Mouse (Mus musculus): Measurements from ENCODE around the gene Rtel1. TPM values are rescaled to one million over a fixed set of nuclear protein-coding genes. Genes with fewer than 3 reads are reported as not detected.

The Rtel1 gene
- total RNA-seq, 1 experiment from 2014 or later, result 56.7 TPM

DNA sequence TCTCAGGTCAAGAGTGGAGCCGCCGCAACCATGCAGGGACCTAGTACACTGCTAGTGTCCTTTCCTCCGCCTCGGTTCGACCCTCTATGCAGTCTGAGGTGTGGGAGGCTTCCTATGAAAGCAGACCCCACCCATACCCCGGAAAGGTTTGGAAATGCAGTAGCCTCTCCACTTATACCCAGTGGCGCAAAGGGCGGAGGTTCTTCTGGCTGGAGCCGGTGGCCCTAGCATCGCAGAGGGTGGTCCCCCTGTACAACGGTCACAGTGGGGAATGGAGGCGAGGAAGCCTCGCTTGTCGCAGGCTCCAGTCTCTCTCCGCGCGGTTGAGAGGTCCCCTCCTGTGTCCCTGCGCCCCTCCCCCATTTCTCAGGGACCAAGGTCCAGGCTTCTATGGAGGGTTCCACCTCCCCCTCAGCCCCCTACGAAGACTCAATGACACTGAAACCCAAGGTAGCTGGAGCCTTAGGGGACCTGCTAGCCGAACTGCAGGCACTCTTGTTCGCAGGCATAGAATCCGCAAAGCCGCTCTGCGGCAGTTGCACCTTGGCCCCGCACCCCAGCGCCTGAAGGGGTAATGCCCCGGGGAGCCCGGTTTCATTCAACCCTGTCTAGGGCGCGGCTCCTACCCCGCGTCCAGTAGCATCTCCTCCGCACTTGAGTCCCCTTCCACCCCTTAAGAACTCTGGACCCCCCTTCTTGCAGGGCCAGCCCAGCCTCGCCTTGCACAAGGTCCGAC lies 6.0 kb upstream of the Rtel1 start:
- ATAC-seq (replicated peaks in 1 of 2; ENCODE audit: insufficient read depth in 1 of 2, low FRiP score in 2 of 2, low TSS enrichment in 1 of 2, low read depth in 1 of 2, poor library complexity in 2 of 2, severe bottlenecking in 2 of 2), result peak in 1 of 2 experiments; percentile 37; a peak in 2 of 4 replicates

DNA sequence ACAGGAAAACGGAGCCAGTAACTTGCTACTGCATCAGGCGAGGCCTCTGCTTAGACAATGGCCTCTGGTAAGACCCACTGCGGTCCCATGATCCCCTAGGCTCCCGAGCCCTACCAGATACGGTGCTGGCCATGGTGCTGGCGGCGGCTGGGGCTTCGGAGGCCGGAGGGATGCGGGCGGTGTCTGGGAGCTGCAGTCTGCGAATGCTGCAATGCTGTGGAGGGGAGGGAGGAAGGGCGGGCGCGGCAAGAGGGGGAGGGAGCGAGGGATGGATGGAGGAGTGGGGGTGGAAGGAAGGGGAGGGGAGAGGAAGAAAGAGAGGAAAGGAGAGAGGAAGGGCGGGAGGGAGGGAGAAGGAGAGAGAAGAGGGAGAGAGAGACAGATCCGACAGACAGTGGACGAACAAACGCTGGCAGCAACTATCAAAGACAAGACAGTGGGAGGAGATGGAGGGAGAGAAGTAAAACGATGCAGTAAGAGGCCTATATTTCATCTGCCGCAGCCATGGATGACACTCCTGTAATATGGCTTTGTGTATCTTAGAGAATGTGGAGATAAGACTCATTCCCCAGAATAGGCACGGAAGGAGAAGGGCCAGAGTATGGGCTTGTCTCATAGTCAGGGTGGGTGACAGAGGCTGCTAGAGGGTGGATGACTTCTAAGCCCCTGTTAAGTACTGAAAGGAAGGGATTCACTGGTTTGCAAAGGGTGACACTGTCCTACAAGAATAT lies 5.3 kb upstream of the Rtel1 start, which contains the start of gene Stmn3:
TSS of gene Stmn3 (minus strand) at position 421 of the 731 bp plus-strand sequence.
- peak; percentile 71 to 97 for ATAC-seq (replicated peaks in 1 of 2; ENCODE audit: insufficient read depth in 1 of 2, low FRiP score in 2 of 2, low TSS enrichment in 1 of 2, low read depth in 1 of 2, poor library complexity in 2 of 2, severe bottlenecking in 2 of 2)

DNA sequence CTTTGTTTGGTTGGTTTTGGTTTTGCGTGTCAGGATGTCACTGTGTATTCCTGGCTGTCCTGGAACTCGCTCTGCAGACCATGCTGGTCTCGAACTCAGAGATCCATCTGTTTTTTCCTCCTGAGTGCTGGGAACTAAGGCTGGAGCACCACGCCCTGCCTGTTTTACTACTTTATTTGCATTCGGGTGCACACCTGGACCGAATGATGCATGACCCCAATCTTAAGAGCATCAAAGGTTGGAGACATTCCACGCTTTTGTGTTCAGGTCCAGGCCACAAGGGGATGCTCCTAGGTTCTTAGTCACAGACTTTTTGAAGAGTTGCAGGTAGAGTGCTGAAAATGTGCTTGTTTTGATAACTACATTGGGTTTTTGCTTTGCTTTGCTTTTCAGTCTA lies 562 bp downstream of the Rtel1 start:
- ATAC-seq (replicated peaks in 1 of 2; ENCODE audit: insufficient read depth in 1 of 2, low FRiP score in 2 of 2, low TSS enrichment in 1 of 2, low read depth in 1 of 2, poor library complexity in 2 of 2, severe bottlenecking in 2 of 2), result no peak

DNA sequence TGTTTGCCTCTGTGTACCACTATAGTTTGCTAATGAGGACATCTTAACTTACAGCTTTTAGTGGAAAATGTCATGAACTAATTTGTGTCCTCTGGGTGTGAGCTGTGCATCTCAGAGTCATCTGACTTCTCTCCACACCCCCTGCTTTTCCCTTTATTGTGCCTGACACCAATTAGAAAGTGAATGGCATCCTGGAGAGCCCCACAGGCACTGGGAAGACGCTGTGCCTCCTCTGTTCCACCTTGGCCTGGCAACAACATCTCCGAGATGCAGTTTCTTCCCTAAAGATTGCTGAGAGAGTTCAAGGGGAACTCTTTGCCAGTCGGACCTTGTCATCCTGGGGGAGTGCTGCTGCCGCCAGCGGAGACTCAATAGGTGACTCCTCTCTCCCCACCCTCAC lies 2.6 kb downstream of the Rtel1 start:
- no peak for ATAC-seq (replicated peaks in 1 of 2; ENCODE audit: insufficient read depth in 1 of 2, low FRiP score in 2 of 2, low TSS enrichment in 1 of 2, low read depth in 1 of 2, poor library complexity in 2 of 2, severe bottlenecking in 2 of 2)

DNA sequence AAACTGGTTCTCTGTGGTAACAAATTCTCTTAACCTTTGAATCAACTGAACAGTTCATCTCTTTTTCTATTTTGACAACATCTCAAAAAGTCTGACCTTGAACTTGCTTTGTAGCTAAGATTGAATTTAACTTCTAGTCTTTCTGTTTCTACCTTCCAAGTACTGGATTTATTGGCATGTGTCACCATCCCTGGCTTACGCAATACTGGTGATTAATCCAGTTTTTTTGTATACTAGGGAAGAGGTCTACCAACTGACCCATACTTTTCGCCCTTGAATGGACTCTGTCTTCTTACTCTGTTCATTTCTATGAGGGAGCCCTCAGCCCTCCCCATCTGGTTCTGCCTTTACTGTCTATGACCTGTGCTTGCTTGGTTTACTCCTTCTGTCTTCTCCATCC lies 6.6 kb downstream of the Rtel1 start:
- no peak for ATAC-seq (replicated peaks in 1 of 2; ENCODE audit: insufficient read depth in 1 of 2, low FRiP score in 2 of 2, low TSS enrichment in 1 of 2, low read depth in 1 of 2, poor library complexity in 2 of 2, severe bottlenecking in 2 of 2)

DNA sequence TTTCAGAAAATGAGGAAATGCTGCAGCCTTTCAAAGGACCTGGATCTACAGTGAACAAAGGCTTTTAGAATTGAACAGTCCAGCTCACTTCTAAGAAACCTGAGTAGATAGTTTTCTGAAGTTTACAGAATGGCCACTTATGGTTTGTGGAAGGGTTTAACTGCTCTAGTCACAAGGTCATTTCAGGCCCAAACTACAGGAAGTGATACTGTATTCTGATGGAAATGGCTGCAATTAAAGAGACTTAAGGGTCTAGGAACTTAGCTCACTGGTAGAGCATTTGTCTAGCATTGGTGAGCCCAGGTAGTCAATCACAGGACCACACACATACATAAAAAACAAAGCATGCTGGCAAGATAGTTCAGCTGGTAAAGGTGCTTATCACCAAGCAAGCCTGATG lies 13.0 kb downstream of the Rtel1 start:
- no peak for ATAC-seq (replicated peaks in 1 of 2; ENCODE audit: insufficient read depth in 1 of 2, low FRiP score in 2 of 2, low TSS enrichment in 1 of 2, low read depth in 1 of 2, poor library complexity in 2 of 2, severe bottlenecking in 2 of 2)

DNA sequence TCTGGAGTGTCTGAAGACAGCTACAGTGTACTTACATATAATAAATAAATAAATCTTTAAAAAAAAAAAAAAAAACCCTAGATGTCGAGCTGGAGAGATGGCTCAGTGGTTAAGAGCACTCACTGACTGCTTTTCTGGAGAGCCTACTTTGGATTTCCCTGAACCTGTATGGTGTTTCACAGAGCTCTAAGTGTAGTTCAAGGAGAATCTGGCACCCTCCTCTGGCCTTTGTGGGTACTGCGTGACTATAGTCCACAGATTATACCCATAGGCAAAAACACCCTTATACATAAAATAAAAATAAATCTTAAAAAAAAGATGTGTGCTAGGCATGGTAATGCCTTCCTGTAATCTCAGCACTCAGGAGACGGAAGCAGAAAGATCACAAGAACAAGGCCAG lies 14.5 kb downstream of the Rtel1 start:
- peak; percentile 81 to 92 for ATAC-seq (replicated peaks in 1 of 2; ENCODE audit: insufficient read depth in 1 of 2, low FRiP score in 2 of 2, low TSS enrichment in 1 of 2, low read depth in 1 of 2, poor library complexity in 2 of 2, severe bottlenecking in 2 of 2)

DNA sequence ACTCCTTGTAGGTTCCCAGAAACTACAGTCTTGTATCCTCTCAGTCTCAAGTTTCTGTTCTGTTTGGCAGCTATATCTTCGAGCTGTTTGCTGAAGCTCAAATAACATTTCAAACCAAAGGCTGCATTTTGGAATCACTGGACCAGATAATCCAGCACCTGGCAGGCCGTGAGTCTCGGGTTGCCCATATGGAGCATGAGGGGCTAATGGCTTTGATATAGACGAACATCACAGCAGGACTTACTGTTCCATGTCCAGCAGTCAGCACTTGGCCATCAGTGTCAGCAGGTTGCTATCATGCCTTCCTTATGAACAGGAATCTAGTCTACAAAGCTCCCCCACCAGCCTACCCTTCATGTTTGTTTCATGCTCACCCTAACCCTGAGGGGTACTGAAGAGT lies 20.9 kb downstream of the Rtel1 start:
- no peak for ATAC-seq (replicated peaks in 1 of 2; ENCODE audit: insufficient read depth in 1 of 2, low FRiP score in 2 of 2, low TSS enrichment in 1 of 2, low read depth in 1 of 2, poor library complexity in 2 of 2, severe bottlenecking in 2 of 2)

DNA sequence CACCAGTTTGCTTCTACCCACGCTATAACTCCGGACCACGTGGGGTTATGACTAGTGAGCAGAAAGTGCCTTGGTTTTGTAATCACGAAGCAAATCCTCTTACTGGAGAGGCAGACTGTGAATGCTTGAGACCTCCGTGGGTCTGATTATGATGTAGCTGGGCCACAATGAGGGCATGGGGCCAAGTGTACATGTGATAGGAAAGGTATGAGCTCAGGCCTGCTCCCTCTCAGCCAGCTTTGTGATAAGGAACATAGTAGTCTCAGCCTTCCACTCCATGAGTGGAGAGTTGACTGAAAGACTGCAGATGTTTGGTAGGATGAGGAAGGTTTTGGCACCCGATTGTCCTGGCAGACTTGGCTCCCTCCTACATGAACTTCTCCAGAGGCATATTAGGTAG lies 23.2 kb downstream of the Rtel1 start:
- ATAC-seq (replicated peaks in 1 of 2; ENCODE audit: insufficient read depth in 1 of 2, low FRiP score in 2 of 2, low TSS enrichment in 1 of 2, low read depth in 1 of 2, poor library complexity in 2 of 2, severe bottlenecking in 2 of 2), result no peak

DNA sequence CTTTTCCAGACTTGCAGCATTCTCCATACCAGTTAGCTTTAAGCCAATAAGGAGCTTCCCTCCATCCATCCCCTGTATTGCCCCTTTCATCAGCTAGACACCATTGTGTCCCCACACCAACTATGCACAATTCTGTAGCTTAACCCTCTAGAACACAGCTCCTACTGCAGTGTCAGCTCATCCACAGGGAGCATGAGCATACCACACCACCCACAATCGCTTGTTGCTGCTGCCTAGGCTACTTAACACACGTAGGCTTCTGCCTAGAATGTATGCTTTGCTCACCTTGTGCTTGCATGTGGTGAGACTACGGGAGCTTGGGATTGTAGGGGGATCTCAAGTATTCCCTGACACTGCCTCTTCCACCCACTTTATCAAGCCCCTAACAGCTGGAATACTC lies 37.2 kb downstream of the Rtel1 start:
- ATAC-seq (replicated peaks in 1 of 2; ENCODE audit: insufficient read depth in 1 of 2, low FRiP score in 2 of 2, low TSS enrichment in 1 of 2, low read depth in 1 of 2, poor library complexity in 2 of 2, severe bottlenecking in 2 of 2), result no peak

DNA sequence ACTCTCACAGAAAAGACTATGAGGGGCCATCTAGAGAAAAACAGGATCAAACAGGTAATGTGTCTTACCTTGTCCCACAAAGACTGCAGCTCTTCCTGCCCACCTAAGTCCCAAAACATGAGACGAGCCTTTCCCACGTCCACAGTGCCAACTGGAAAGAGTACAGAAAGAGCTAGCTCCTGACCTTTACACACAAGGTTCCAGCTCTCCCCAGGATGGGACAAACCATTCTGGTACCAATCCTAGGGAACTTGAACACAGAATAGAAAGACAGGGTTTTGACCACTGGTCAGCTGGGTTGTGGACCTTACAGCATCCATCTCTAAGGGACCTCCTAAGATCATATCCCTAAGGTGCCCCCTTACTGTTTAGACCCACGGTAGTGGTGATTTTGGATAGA lies 44.4 kb downstream of the Rtel1 start:
- no peak for ATAC-seq (replicated peaks in 1 of 2; ENCODE audit: insufficient read depth in 1 of 2, low FRiP score in 2 of 2, low TSS enrichment in 1 of 2, low read depth in 1 of 2, poor library complexity in 2 of 2, severe bottlenecking in 2 of 2)

DNA sequence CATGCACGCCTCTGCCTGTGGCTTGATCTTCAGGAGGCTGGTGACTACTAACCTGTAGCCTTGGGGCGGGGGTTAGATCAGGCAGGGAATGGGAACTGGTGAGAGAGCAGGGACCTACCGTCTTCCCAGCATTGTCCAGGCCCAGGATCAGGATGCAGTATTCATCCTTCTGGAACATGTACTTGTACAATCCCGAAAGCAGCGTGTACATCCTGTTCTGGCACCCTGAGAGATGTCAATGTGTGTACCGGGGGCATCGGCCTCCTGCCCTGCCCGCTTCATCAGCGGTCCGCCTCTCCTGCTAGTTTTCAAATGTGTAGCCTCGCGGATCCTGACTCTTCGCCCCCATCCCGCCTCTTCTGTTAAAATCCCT lies 44.9 kb downstream of the Rtel1 start:
- no peak for ATAC-seq (replicated peaks in 1 of 2; ENCODE audit: insufficient read depth in 1 of 2, low FRiP score in 2 of 2, low TSS enrichment in 1 of 2, low read depth in 1 of 2, poor library complexity in 2 of 2, severe bottlenecking in 2 of 2)

DNA sequence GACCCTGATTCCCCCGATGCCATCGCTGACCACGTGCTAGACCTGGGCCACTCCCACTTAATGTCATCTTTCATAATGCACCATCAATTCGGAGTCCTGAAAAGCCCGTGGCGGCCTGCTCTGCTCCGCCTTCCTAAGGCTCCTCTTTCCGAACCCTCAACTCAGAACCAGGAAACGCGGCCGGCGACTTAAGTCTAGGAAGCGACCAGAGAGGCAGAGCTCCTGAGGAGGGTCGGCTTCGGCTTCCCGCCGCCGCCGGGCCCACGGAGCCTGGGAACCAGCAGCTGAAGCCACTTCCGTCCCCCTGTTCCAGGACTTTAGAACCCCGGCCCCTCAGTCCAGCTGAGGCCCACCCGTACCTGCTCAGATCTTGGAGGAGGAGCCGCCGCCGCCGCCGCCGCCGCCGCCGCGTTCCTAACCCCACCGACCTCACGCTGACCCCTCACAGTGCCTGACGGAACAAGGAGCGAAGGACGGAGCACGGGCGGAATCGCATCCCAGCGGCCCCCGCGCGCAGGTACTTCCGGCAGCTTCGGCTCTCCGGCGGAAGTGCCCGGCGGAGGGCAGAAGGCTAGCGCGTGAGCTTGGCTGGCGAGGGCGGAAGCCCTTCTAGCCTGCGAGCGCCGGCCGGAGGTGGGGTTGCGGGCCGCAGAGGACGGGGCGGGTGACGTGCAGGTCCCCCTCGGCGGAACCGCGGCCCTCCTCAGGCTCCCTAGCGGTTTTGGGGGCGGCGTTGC lies 45.5 kb downstream of the Rtel1 start, which contains the start of the genes Zgpat and Arfrp1:
TSS of gene Zgpat (plus strand) at position 69 of the 737 bp plus-strand sequence.
TSS of gene Arfrp1 (minus strand) at position 545 of the 737 bp plus-strand sequence.
- ATAC-seq (replicated peaks in 1 of 2; ENCODE audit: insufficient read depth in 1 of 2, low FRiP score in 2 of 2, low TSS enrichment in 1 of 2, low read depth in 1 of 2, poor library complexity in 2 of 2, severe bottlenecking in 2 of 2), result peak; percentile 83 to 91

DNA sequence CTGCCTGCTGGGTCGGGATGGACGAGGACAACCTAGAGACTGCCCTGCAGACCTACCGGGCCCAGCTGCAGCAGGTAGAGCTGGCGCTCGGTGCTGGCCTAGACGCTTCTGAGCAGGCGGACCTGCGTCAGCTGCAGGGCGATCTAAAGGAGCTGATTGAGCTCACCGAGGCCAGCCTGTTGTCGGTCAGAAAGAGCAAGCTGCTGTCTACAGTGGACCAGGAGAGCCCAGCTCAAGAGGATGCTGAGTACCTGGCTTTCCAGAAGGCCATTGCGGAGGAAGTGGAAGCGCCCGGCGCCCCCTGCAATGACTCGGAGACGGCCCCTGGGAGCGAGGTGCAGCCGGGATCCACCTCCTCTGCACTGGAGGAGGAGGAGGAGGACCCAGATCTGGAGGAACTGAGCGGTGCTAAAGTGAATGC lies 46.1 kb downstream of the Rtel1 start:
- peak; percentile 38 to 39 for ATAC-seq (replicated peaks in 1 of 2; ENCODE audit: insufficient read depth in 1 of 2, low FRiP score in 2 of 2, low TSS enrichment in 1 of 2, low read depth in 1 of 2, poor library complexity in 2 of 2, severe bottlenecking in 2 of 2)

DNA sequence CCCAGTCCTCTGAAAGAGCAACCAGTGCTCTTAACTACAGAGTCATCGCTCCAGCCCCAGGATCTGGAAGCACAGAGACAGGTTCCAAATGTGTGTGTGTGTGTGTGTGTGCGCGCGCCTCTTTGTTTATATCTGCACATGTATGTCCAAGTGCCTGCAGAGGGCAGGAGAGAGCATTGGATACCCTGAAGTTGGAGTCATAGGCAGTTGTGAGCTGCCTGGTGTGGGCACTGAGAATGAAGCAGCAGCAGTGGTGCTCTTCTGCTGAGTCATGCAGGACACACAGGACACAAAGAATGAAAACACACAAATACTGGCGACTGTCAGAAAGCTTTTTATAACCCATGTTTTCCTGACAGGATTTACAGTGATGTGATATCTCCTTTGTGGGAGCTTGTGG lies 50.5 kb downstream of the Rtel1 start:
- ATAC-seq (replicated peaks in 1 of 2; ENCODE audit: insufficient read depth in 1 of 2, low FRiP score in 2 of 2, low TSS enrichment in 1 of 2, low read depth in 1 of 2, poor library complexity in 2 of 2, severe bottlenecking in 2 of 2), result no peak

DNA sequence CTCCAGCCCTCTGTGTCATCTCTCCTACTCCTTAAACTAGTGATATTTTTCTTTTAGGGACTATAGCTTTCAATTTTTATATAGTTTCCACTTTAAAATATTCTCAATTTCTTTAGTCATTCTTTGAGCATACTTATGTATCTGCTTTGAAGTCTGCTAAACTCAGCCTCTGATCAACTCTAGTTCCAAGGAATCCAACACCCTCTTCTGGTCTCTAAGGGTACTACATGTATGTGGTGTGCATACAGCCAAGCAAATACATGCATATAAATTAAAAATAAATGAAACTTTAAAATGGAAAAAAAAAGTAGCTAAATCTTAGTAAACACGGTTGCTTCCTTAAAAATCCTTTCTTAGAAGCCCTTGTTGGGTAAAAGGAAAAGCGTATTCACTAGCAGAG lies 56.2 kb downstream of the Rtel1 start:
- ATAC-seq (replicated peaks in 1 of 2; ENCODE audit: insufficient read depth in 1 of 2, low FRiP score in 2 of 2, low TSS enrichment in 1 of 2, low read depth in 1 of 2, poor library complexity in 2 of 2, severe bottlenecking in 2 of 2), result 0 out of 4 replicates have a peak, but pooled peaks of 1 of the 2 experiments have one; percentile 43

DNA sequence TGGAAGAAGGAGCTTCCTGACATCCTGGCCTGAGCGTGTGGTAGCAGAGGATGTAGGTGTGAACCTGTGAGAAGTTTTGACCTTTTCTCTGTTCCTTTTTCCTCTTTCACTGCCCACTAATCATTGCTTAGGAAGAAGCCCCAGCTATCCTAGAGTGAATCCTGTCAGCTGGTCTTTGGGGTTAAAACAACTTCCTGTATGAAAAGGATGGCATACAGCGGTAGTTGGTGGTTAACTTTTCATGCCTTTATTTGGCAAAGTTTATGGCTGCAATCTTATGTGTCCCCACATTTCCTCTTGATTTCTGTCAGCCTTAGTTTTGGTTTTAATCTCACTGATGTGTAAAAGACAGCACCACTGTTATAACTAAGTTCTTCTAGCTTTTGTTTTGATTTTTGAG lies 57.7 kb downstream of the Rtel1 start:
- peak; percentile 39 to 54; a peak in 2 of 4 replicates for ATAC-seq (replicated peaks in 1 of 2; ENCODE audit: insufficient read depth in 1 of 2, low FRiP score in 2 of 2, low TSS enrichment in 1 of 2, low read depth in 1 of 2, poor library complexity in 2 of 2, severe bottlenecking in 2 of 2)

DNA sequence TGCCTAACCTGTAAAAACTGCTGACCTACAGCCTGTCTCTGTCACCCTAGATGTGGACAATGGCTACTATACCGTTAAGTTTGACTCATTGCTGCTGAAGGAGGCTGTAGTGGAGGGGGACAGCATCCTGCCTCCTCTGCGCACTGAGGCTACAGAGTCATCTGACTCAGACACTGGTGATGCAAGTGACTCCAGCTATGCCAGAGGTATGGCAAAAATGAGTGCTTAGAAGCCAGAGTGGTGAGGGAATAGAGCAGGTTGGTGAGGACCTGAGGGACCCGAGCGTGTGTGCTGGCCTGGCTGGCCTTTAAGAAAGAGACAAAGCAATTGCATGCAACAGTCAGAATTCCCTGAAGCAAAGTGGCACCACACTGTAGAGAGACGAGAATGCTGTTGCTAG lies 59.2 kb downstream of the Rtel1 start:
- no peak for ATAC-seq (replicated peaks in 1 of 2; ENCODE audit: insufficient read depth in 1 of 2, low FRiP score in 2 of 2, low TSS enrichment in 1 of 2, low read depth in 1 of 2, poor library complexity in 2 of 2, severe bottlenecking in 2 of 2)

Data from hematopoietic stem cell, adult 5-6 weeks (primary cell).